Mouse (Mus musculus) lung, adult 2 months (tissue): ENCODE results near the gene Hyal5. TPM values are rescaled to one million over a fixed set of nuclear protein-coding genes. Genes with fewer than 3 reads are reported as not detected.
A peak's percentile ranks its signal among the peaks of the same experiment; 100 is the strongest.

Experiments used
- DNase-seq: peaks from one replicate; pipeline ENCODE4 v3.0.0; 2022
- H3K4me1 ChIP-seq: fragments of 200-500 bp; 2 replicates; pipeline ENCODE4 v1.6.1; 2011; ENCODE audit warnings: low read length; ENCODE audit not compliant: control insufficient read depth, insufficient read depth
- H3K4me3 ChIP-seq: fragments of 200-500 bp; replicated peaks from 2 replicates; pipeline ENCODE3; 2011; ENCODE audit warnings: low read depth, mild to moderate bottlenecking, control low read depth, low read length; ENCODE audit errors: extremely low read depth
- CTCF ChIP-seq: fragments of 200-500 bp; IDR thresholded peaks from 2 replicates; pipeline ENCODE4 v1.5.1; 2011; ENCODE audit warnings: mild to moderate bottlenecking, low read length, control low read depth; ENCODE audit not compliant: insufficient read depth
- POLR2A ChIP-seq: fragments of 200-500 bp; IDR thresholded peaks from 2 replicates; pipeline ENCODE4 v1.6.1; 2011; ENCODE audit warnings: low read depth, mild to moderate bottlenecking, control low read depth, low read length, borderline replicate concordance; ENCODE audit errors: extremely low read depth
- WGBS: fragments of 180-500 bp; shearing (Covaris S2); methylation state at CpG from one replicate; pipeline ENCODE4 v1.1.7; 2018; 5-methylcytosine and 5-hydroxymethylcytosine counted together
- polyA plus RNA-seq: library from polyadenylated mRNA; depleted of rRNA; stranded (reverse); fragments of >200 nt; gene quantifications from 2 replicates; pipeline ENCODE4 v1.2.3, GENCODE M21; 2012; rRNA removed

Hyal5 gene
- polyA plus RNA-seq = not detected in 2 replicates

GRCm38 (mm10) chr6:24857697-24858096 lies at the start of gene Hyal5:
Gene Hyal5 (plus strand): TSS chr6:24857997.
- Histone ChIP-seq H3K4me1 (no peaks in the 10 kb centered on the region), H3K4me3 (no peak within 1 kb of the TSS)
- DNase-seq = no peak
- TF ChIP-seq POLR2A (no peak), CTCF (no peak)

- TF ChIP-seq POLR2A (no peak), CTCF (no peak)
- H3K4me1 ChIP-seq = no peaks in the 10 kb centered on the region
- H3K4me3 ChIP-seq = no peak overlapping the region
- DNase-seq = no peak
- 35% methylated on average over 2 of the region's 2 CpGs for WGBS
Observed at GRCm38 (mm10) chr6:24822070-24822469, 35.7 kb upstream of the Hyal5 start.

GRCm38 (mm10) chr6:24860320-24860719 lies 2.5 kb downstream of the Hyal5 start:
- H3K4me3 ChIP-seq = no peak overlapping the region
- TF ChIP-seq CTCF = no peak
- no peaks in the 10 kb centered on the region for H3K4me1 ChIP-seq
- 41% methylated on average over 2 of the region's 2 CpGs for WGBS
- no peak for DNase-seq

GRCm38 (mm10) chr6:24863649-24864048 lies 5.9 kb downstream of the Hyal5 start:
- 87% methylated on average over 4 of the region's 4 CpGs for WGBS
- H3K4me1 ChIP-seq = no peaks in the 10 kb centered on the region
- no peak overlapping the region for H3K4me3 ChIP-seq
- DNase-seq = no peak
- TF ChIP-seq POLR2A (no peak), CTCF (no peak)

- no peaks in the 10 kb centered on the region for H3K4me1 ChIP-seq
- no peak overlapping the region for H3K4me3 ChIP-seq
- no peak for DNase-seq
- WGBS = 57% methylated on average over 11 of the region's 11 CpGs
- TF ChIP-seq CTCF = peak; percentile 65
- no peak for TF ChIP-seq POLR2A
Observed at GRCm38 (mm10) chr6:24894146-24894873, 36.5 kb downstream of the Hyal5 start.

GRCm38 (mm10) chr6:24894874-24895183 lies 37.0 kb downstream of the Hyal5 start:
- H3K4me1 ChIP-seq = no peaks in the 10 kb centered on the region
- DNase-seq = no peak
- H3K4me3 ChIP-seq = no peak overlapping the region
- WGBS = 14% methylated on average over 2 of the region's 2 CpGs
- TF ChIP-seq POLR2A (no peak), CTCF (no peak)

GRCm38 (mm10) chr6:24905101-24905500 lies 47.3 kb downstream of the Hyal5 start:
- no peak overlapping the region for H3K4me3 ChIP-seq
- no peaks in the 10 kb centered on the region for H3K4me1 ChIP-seq
- DNase-seq = no peak
- no peak for TF ChIP-seq CTCF
- TF ChIP-seq POLR2A = no peak
- 65% methylated on average over 3 of the region's 3 CpGs for WGBS

GRCm38 (mm10) chr6:24907824-24908223 lies 50.0 kb downstream of the Hyal5 start:
- no peaks in the 10 kb centered on the region for H3K4me1 ChIP-seq
- no peak for TF ChIP-seq CTCF
- no peak for DNase-seq
- H3K4me3 ChIP-seq = no peak overlapping the region
- WGBS = 64% methylated on average over 2 of the region's 2 CpGs

GRCm38 (mm10) chr6:24910016-24910727 lies 52.4 kb downstream of the Hyal5 start:
- 50% methylated on average over 2 of the region's 2 CpGs for WGBS
- H3K4me3 ChIP-seq = no peak overlapping the region
- no peak for DNase-seq
- no peaks in the 10 kb centered on the region for H3K4me1 ChIP-seq
- TF ChIP-seq CTCF = no peak
- no peak for TF ChIP-seq POLR2A

GRCm38 (mm10) chr6:24910728-24911105 lies 52.9 kb downstream of the Hyal5 start:
- no peak for TF ChIP-seq CTCF
- no peak for TF ChIP-seq POLR2A
- Histone ChIP-seq H3K4me3 (no peak overlapping the region), H3K4me1 (no peaks in the 10 kb centered on the region)
- DNase-seq = no peak

- no peaks in the 10 kb centered on the region for H3K4me1 ChIP-seq
- H3K4me3 ChIP-seq = no peak overlapping the region
- DNase-seq = no peak
- 84% methylated on average over 2 of the region's 2 CpGs for WGBS
- TF ChIP-seq CTCF = no peak
- no peak for TF ChIP-seq POLR2A
Observed at GRCm38 (mm10) chr6:24913591-24913990, 55.8 kb downstream of the Hyal5 start.
